Comparison of ENCODE assay signal across 8 mouse cellular contexts in the genomic region with DNA sequence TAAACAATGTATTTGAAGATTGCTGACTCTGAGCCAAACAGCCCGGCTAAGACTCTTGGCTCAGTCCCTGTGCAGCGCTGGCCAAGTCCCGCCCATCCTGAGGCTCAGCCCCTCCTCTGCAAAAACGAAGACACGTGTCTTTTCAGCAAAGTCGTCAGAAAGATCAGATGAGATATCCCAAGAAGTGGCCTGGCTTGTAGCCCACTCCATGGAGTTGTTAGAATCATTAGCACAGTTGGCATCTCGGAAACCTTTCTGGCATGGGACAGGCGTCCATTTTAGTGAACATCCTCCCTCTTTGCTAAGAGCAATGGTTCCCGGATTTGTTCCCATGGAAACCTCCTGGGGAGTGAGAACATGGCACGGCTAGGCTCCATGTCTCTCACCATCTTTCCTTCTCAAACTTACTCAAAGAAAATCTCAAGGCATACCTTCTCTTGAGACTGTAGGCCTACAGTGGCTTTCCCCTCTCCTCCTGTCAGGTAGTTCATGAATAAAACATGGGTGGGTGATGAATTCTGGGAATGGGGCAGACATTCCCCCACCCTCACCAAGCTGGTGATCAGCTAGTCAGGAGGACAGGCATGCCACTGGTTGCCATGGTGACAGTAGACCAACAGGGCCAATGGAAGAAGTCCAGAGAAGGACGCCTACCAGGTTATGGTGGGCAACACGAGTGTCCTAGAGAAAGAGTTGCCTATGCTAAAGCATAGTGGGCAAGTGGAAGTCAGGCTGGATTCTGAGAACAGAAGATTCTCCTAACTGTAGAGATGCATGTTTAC. TPM values are rescaled to one million over a fixed set of nuclear protein-coding genes. Genes with fewer than 3 reads are reported as not detected.
DNase-seq lines count a peak whose midpoint lies in the region; ATAC-seq lines count a peak whose summit lies in the region.

No protein-coding gene starts in this region.

- H3K9me3 ChIP-seq in heart, embryonic 12.5 days (replicated peaks), result no peaks in the 10 kb centered on the region
- no peaks in the 10 kb centered on the region for H3K9me3 ChIP-seq in stomach, embryonic 16.5 days (replicated peaks; ENCODE audit: control insufficient read depth, low read length)

- H3K4me3 ChIP-seq in heart, embryonic 12.5 days, result no peak overlapping the region
- H3K4me3 ChIP-seq in stomach, embryonic 16.5 days (replicated peaks; ENCODE audit: low read length), result no peak overlapping the region

- H3K4me1 ChIP-seq in heart, embryonic 12.5 days (replicated peaks), result peaks cover 71% of the 10 kb centered on the region
- H3K4me1 ChIP-seq in stomach, embryonic 16.5 days (ENCODE audit: control insufficient read depth, insufficient read depth, low read length), result peaks cover 73% of the 10 kb centered on the region

- no peak overlapping the region for H3K9ac ChIP-seq in heart, embryonic 12.5 days
- H3K9ac ChIP-seq in stomach, embryonic 16.5 days (ENCODE audit: low read length), result no peak overlapping the region

- no peaks in the 10 kb centered on the region for H3K36me3 ChIP-seq in heart, embryonic 12.5 days
- H3K36me3 ChIP-seq in stomach, embryonic 16.5 days (ENCODE audit: control insufficient read depth, insufficient read depth, low read length), result no peaks in the 10 kb centered on the region

- DNase-seq in gastrocnemius, adult 18-20 months (ENCODE audit: low spot score), result peak; percentile 43
- DNase-seq in gastrocnemius, postnatal 25 days, result no peak
- peak; percentile 87 for DNase-seq in adipocyte (ENCODE audit: low spot score)
- DNase-seq in kidney, postnatal 4 days, result peak; percentile 79 to 82
- DNase-seq in left cerebral cortex, adult 9 months (ENCODE audit: low spot score in 2 of 2), result no peak
- no peak for DNase-seq in c-Kit-positive CD71-positive TER-119-positive erythroid progenitor cells, embryonic 14.5 days (ENCODE audit: low spot score)

- no peak overlapping the region for H3K27ac ChIP-seq in heart, embryonic 12.5 days (ENCODE audit: poor library complexity, severe bottlenecking)
- H3K27ac ChIP-seq in stomach, embryonic 16.5 days (ENCODE audit: low read length), result peak overlapping the region; percentile 58; the same call in 1 of the 2 replicates

- H3K4me2 ChIP-seq in heart, embryonic 12.5 days, result no peak overlapping the region
- peak overlapping the region; percentile 33 for H3K4me2 ChIP-seq in stomach, embryonic 16.5 days (ENCODE audit: low read depth, low read length)

- 57% methylated on average over 12 of the region's 12 CpGs for WGBS in heart, embryonic 12.5 days
- 33% methylated on average over 12 of the region's 12 CpGs for WGBS in stomach, embryonic 16.5 days

- 0 out of 2 replicates have a peak, but pooled peaks have one; percentile 33 for ATAC-seq in heart, embryonic 12.5 days (ENCODE audit: insufficient number of reproducible peaks, low FRiP score)
- ATAC-seq in stomach, embryonic 16.5 days (ENCODE audit: insufficient read depth, low FRiP score), result peak; percentile 54; the same call in 1 of the 2 replicates

- H3K27me3 ChIP-seq in heart, embryonic 12.5 days (replicated peaks), result no peaks in the 10 kb centered on the region
- H3K27me3 ChIP-seq in stomach, embryonic 16.5 days (ENCODE audit: control insufficient read depth, insufficient read depth, low read length), result no peaks in the 10 kb centered on the region

RNA-seq across cellular contexts. Expression of a gene that starts 11.3 kb away (rescaled TPM):
- total RNA-seq in gastrocnemius, adult 18-20 months (2021), result 10 to 100 TPM; 13.4 to 17.6 TPM
- 10 to 100 TPM; 19.2 to 20.5 TPM for total RNA-seq in gastrocnemius, postnatal 25 days (2021)
- 107 TPM in 2 replicates for polyA plus RNA-seq in heart, embryonic 12.5 days (2016; fragmentation: Nextera tagmentation; extraction: Ambion mirVana)
- 180 and 191 TPM in 2 replicates for polyA plus RNA-seq in stomach, embryonic 16.5 days (2015; fragmentation: Nextera tagmentation; extraction: Ambion mirVana)

RNA-seq across cellular contexts. Expression of a gene that starts 49.7 kb away (rescaled TPM):
- total RNA-seq in gastrocnemius, adult 18-20 months (2021), result not detected
- total RNA-seq in gastrocnemius, postnatal 25 days (2021), result not detected
- 0.22 and 0.31 TPM in 2 replicates for polyA plus RNA-seq in heart, embryonic 12.5 days (2016; fragmentation: Nextera tagmentation; extraction: Ambion mirVana)
- 2.6 and 5.8 TPM in 2 replicates for polyA plus RNA-seq in stomach, embryonic 16.5 days (2015; fragmentation: Nextera tagmentation; extraction: Ambion mirVana)

Comparison
In these comparisons a context has a peak if more than half of its experiments do, and no peak if none do; other contexts are left out.
1. DNase-seq: peak in gastrocnemius, adult 18-20 months (single experiment), adipocyte (single experiment) and kidney, postnatal 4 days (2 of 2); none in gastrocnemius, postnatal 25 days (single experiment), left cerebral cortex, adult 9 months (0 of 2) and c-Kit-positive CD71-positive TER-119-positive erythroid progenitor cells, embryonic 14.5 days (single experiment).